Mouse (Mus musculus) limb, embryonic 10.5 days (tissue): ENCODE data around the gene Abi2. TPM values are rescaled to one million over a fixed set of nuclear protein-coding genes. Genes with fewer than 3 reads are reported as not detected.

Source experiments
- DNase-seq: peaks from one replicate; pipeline ENCODE4 v3.0.0-alpha.2; 2017; ENCODE audit warnings: low spot score
- H3K27ac ChIP-seq: fragments of 300-500 bp; sonication (generic); 2 replicates; pipeline ENCODE4 v1.5.1; 2016; ENCODE audit warnings: mild to moderate bottlenecking
- H3K27me3 ChIP-seq: fragments of 300-500 bp; sonication (generic); 2 replicates; pipeline ENCODE4 v1.6.1; 2016; ENCODE audit warnings: low read depth, mild to moderate bottlenecking; ENCODE audit not compliant: poor library complexity, severe bottlenecking
- H3K36me3 ChIP-seq: fragments of 300-500 bp; sonication (generic); 2 replicates; pipeline ENCODE4 v1.6.1; 2016; ENCODE audit warnings: mild to moderate bottlenecking, moderate library complexity
- H3K4me1 ChIP-seq: fragments of 300-500 bp; sonication (generic); 2 replicates; pipeline ENCODE4 v1.6.1; 2016
- H3K4me3 ChIP-seq: fragments of 300-500 bp; sonication (generic); 2 replicates; pipeline ENCODE4 v1.5.1; 2016; ENCODE audit warnings: mild to moderate bottlenecking, moderate library complexity
- H3K9me3 ChIP-seq: fragments of 300-500 bp; sonication (generic); replicated peaks from 2 replicates; pipeline ENCODE4 v1.6.1; 2016; ENCODE audit warnings: mild to moderate bottlenecking
- WGBS: fragments of 180-500 bp; shearing (Covaris S2); methylation state at CpG from one replicate; pipeline ENCODE4 v1.1.7; 2016; 5-methylcytosine and 5-hydroxymethylcytosine counted together
- polyA plus RNA-seq: library from polyadenylated mRNA; unstranded; fragments of >200 nt; fragmentation: Nextera tagmentation; extraction: Ambion mirVana; gene quantifications from 2 replicates; pipeline ENCODE4 v1.2.1, GENCODE M21; 2016

Abi2 gene
- 47.1 and 48.6 TPM in 2 replicates for polyA plus RNA-seq

- H3K4me3 ChIP-seq: peak within 1 kb of the TSS; percentile 96
- peaks cover 4% of the 10 kb centered on the region for H3K36me3 ChIP-seq
- H3K27ac ChIP-seq: peak within 1 kb of the TSS; percentile 99
- WGBS: under 1% methylated on average over 50 of the region's 69 CpGs
- DNase-seq: peak; percentile 96
- H3K9me3 ChIP-seq: no peaks in the 10 kb centered on the region
- H3K27me3 ChIP-seq: no peaks in the 10 kb centered on the region
- H3K4me1 ChIP-seq: peaks cover 21% of the 10 kb centered on the region
Observed at GRCm38 (mm10) chr1:60409168-60409828, at the start of gene Abi2. TSS of gene Abi2 (plus strand) at chr1:60409619.

GRCm38 (mm10) chr1:60361626-60362025 lies 47.8 kb upstream of the Abi2 start:
- H3K27me3 ChIP-seq: no peaks in the 10 kb centered on the region
- 87% methylated on average over 1 of the region's 1 CpGs for WGBS
- peaks cover 42% of the 10 kb centered on the region for H3K36me3 ChIP-seq

GRCm38 (mm10) chr1:60376556-60376955 lies 32.9 kb upstream of the Abi2 start:
- WGBS: 88% methylated on average over 1 of the region's 1 CpGs
- Histone ChIP-seq H3K9me3 (no peaks in the 10 kb centered on the region), H3K4me1 (no peaks in the 10 kb centered on the region), H3K36me3 (peaks cover 80% of the 10 kb centered on the region), H3K27me3 (no peaks in the 10 kb centered on the region), H3K4me3 (no peak overlapping the region), H3K27ac (no peak overlapping the region)
- no peak for DNase-seq

More at GRCm38 (mm10) chr1:60361626-60362025, 47.8 kb upstream of the Abi2 start:
- Histone ChIP-seq H3K27ac (no peak overlapping the region), H3K4me1 (no peaks in the 10 kb centered on the region), H3K9me3 (no peaks in the 10 kb centered on the region), H3K4me3 (no peak overlapping the region)
- no peak for DNase-seq

DNA sequence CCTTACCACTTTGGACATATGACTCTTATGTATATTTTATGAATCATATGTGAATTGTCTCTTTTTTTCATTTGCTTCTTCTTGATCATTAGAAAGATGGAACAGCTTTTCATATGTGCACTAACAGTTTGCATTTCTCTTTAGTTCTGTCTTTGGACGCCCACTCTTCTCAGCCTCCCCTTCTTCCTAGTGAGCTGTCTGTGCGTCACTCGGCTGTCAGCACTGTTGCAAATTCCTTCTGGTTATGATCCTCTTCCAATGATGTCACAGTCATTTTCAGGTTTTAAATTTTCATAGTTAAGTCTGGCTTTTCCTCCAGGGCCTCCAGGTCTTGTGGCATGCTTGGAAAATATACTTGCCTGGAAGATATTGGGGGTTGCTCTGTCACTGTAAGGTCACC lies 27.5 kb upstream of the Abi2 start:
- WGBS: 94% methylated on average over 3 of the region's 3 CpGs
- no peaks in the 10 kb centered on the region for H3K27me3 ChIP-seq
- no peaks in the 10 kb centered on the region for H3K9me3 ChIP-seq
- no peaks in the 10 kb centered on the region for H3K4me1 ChIP-seq
- DNase-seq: no peak
- peaks cover 63% of the 10 kb centered on the region for H3K36me3 ChIP-seq
- H3K4me3 ChIP-seq: no peak overlapping the region
- no peak overlapping the region for H3K27ac ChIP-seq

- no peaks in the 10 kb centered on the region for H3K27me3 ChIP-seq
- H3K27ac ChIP-seq: no peak overlapping the region
- DNase-seq: no peak
- no peaks in the 10 kb centered on the region for H3K36me3 ChIP-seq
- H3K9me3 ChIP-seq: no peaks in the 10 kb centered on the region
- peaks cover 15% of the 10 kb centered on the region for H3K4me1 ChIP-seq
- H3K4me3 ChIP-seq: no peak overlapping the region
- 96% methylated on average over 1 of the region's 1 CpGs for WGBS
Observed at GRCm38 (mm10) chr1:60404848-60405247, 4.6 kb upstream of the Abi2 start.

DNA sequence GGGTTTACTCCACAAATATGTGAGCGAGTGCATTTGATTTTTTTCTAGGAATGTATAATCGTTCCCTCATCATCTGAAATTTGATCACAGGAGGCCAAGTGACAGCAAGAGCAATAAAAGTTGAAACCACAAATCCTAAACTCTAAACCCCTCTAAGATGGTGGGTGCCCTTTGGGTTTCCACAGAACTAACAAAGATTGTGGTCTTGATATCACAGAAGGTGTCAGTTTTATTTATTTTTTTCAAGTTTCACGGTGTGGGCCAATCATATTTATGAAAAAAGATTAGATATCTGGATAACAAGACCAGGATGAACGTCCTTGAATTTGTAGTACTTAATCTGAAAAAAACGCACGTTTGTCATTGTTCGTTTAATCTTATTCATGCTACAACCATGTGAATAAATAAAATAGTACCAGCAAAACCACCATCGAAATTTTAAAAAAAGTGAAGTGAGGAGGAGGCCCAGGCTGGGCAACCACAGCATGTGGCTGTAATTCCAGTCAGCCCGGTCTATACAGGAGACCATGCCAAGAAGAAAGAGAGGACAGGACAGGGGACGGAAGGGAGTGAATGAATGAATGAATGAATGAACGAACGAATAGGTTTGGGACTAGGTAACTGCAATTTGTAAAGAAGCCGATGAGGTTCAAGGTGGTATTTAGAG lies 785 bp upstream of the Abi2 start:
- Histone ChIP-seq H3K4me3 (peak overlapping the region; percentile 96), H3K4me1 (peaks cover 21% of the 10 kb centered on the region), H3K36me3 (peaks cover 2% of the 10 kb centered on the region), H3K27me3 (no peaks in the 10 kb centered on the region), H3K9me3 (no peaks in the 10 kb centered on the region), H3K27ac (peak overlapping the region; percentile 99)
- 20% methylated on average over 13 of the region's 13 CpGs for WGBS
- no peak for DNase-seq

GRCm38 (mm10) chr1:60409928-60410817 lies 754 bp downstream of the Abi2 start:
- DNase-seq: no peak
- peak overlapping the region; percentile 96 for H3K4me3 ChIP-seq
- peak overlapping the region; percentile 99 for H3K27ac ChIP-seq
- under 1% methylated on average over 52 of the region's 54 CpGs for WGBS
- H3K9me3 ChIP-seq: no peaks in the 10 kb centered on the region
- no peaks in the 10 kb centered on the region for H3K27me3 ChIP-seq
- H3K4me1 ChIP-seq: peaks cover 21% of the 10 kb centered on the region
- peaks cover 4% of the 10 kb centered on the region for H3K36me3 ChIP-seq

DNA sequence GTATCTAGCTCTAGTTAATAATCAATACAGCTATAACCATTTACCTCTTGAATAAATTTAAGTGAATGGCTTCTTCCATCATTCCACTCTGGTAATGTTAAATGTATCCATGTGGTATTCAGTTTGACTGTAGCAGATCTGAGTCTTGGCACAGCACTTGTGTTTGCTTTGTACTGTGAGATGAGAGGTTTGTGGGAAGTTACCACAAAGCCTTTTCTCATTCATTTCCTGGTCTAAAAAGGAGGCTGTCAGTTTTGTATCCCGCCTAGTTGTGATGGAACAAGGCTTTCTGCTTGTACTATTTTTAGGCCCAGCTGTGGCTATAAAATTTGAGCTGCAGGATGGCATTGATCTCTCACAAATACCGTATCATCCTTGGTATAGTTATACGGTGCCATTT lies 7.3 kb downstream of the Abi2 start:
- no peak for DNase-seq
- no peak overlapping the region for H3K4me3 ChIP-seq
- H3K27ac ChIP-seq: no peak overlapping the region
- peaks cover 11% of the 10 kb centered on the region for H3K36me3 ChIP-seq
- 89% methylated on average over 3 of the region's 3 CpGs for WGBS
- H3K9me3 ChIP-seq: no peaks in the 10 kb centered on the region
- H3K4me1 ChIP-seq: no peaks in the 10 kb centered on the region
- H3K27me3 ChIP-seq: no peaks in the 10 kb centered on the region

DNA sequence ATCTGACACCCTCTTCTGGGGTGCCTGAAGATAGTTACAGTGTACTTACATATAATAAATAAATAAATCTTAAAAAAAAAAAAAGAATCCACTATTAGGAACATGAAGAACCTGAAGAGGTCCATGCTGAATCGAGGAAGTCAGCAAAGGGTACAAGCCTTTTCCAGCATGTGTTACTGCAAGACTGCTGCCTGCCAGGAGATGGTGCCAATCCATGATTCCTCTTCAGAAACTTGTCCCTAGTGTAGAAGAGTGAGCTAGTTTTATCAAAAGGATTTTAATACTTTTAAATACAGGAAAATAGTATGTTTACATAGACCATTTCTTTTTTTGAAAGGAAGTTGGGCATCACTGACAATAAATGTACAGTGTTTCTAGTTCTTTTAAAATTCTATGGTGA lies 14.5 kb downstream of the Abi2 start:
- DNase-seq: no peak
- no peak overlapping the region for H3K27ac ChIP-seq
- no peaks in the 10 kb centered on the region for H3K27me3 ChIP-seq
- H3K9me3 ChIP-seq: no peaks in the 10 kb centered on the region
- H3K36me3 ChIP-seq: peaks cover 8% of the 10 kb centered on the region; the same call in 1 of the 2 replicates
- H3K4me1 ChIP-seq: no peaks in the 10 kb centered on the region
- WGBS: 98% methylated on average over 1 of the region's 1 CpGs
- no peak overlapping the region for H3K4me3 ChIP-seq

GRCm38 (mm10) chr1:60428341-60428740 lies 18.9 kb downstream of the Abi2 start:
- Histone ChIP-seq H3K9me3 (no peaks in the 10 kb centered on the region), H3K4me1 (no peaks in the 10 kb centered on the region), H3K27me3 (no peaks in the 10 kb centered on the region), H3K36me3 (peaks cover 9% of the 10 kb centered on the region; the same call in 1 of the 2 replicates), H3K27ac (no peak overlapping the region), H3K4me3 (no peak overlapping the region)
- 92% methylated on average over 2 of the region's 2 CpGs for WGBS
- DNase-seq: no peak

GRCm38 (mm10) chr1:60428932-60429331 lies 19.5 kb downstream of the Abi2 start:
- DNase-seq: no peak

DNA sequence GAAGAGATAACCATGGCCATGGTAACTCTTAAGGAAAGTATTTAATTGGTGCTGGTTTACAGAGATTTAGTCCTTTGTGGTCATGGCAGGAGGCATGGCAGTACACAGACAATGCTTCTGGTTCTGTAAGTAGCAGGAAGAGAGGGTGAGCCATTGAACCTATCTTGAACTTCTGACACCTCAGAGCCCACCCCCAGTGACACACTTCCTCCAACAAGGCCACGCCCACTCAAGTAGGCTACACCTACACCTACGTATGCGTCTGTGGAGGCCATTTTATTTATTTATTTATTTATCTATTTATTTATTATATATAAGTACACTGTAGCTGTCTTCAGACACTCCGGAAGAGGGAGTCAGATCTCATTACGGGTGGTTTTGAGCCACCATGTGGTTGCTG lies 22.1 kb downstream of the Abi2 start:
- Histone ChIP-seq H3K9me3 (no peaks in the 10 kb centered on the region), H3K36me3 (peaks cover 15% of the 10 kb centered on the region), H3K4me1 (no peaks in the 10 kb centered on the region), H3K4me3 (no peak overlapping the region), H3K27me3 (no peaks in the 10 kb centered on the region), H3K27ac (no peak overlapping the region)
- DNase-seq: no peak
- WGBS: 87% methylated on average over 5 of the region's 5 CpGs

More at GRCm38 (mm10) chr1:60428932-60429331, 19.5 kb downstream of the Abi2 start:
- Histone ChIP-seq H3K4me3 (no peak overlapping the region), H3K4me1 (no peaks in the 10 kb centered on the region), H3K27me3 (no peaks in the 10 kb centered on the region), H3K27ac (no peak overlapping the region), H3K9me3 (no peaks in the 10 kb centered on the region), H3K36me3 (peaks cover 9% of the 10 kb centered on the region; the same call in 1 of the 2 replicates)
- WGBS: 82% methylated on average over 2 of the region's 2 CpGs

- H3K4me1 ChIP-seq: no peaks in the 10 kb centered on the region
- H3K27me3 ChIP-seq: no peaks in the 10 kb centered on the region
- 5% methylated on average over 1 of the region's 1 CpGs for WGBS
- no peak overlapping the region for H3K4me3 ChIP-seq
- no peaks in the 10 kb centered on the region for H3K9me3 ChIP-seq
- DNase-seq: no peak
- H3K27ac ChIP-seq: no peak overlapping the region
- peaks cover 22% of the 10 kb centered on the region for H3K36me3 ChIP-seq
Observed at GRCm38 (mm10) chr1:60432497-60432896, 23.1 kb downstream of the Abi2 start.
